Mouse (Mus musculus) spleen, adult 2 months (tissue): ENCODE measurements around the gene Polrmt.

Experiments used
- CTCF ChIP-seq: fragments of 200-500 bp; IDR thresholded peaks from 2 replicates; pipeline ENCODE4 v1.5.1; 2011; ENCODE audit warnings: mild to moderate bottlenecking, inconsistent platforms; ENCODE audit not compliant: insufficient read depth, insufficient read length, insufficient replicate concordance; ENCODE audit errors: extremely low read depth
- POLR2A ChIP-seq: fragments of 200-500 bp; IDR thresholded peaks from 2 replicates; pipeline ENCODE4 v1.6.1; 2011; ENCODE audit warnings: low read depth, low read length, inconsistent platforms

GRCm38 (mm10) chr10:79748496-79748895 is 2.1 kb upstream of the Polrmt start:
- TF ChIP-seq POLR2A (no peak), CTCF (no peak)
